Mouse (Mus musculus): ENCODE results near the gene Asb12.
"Not testable (repeated sequence)": the region's sequence is repeated elsewhere in the genome, so short reads cannot be mapped to it uniquely, and the experiment has no call there.

Gene Asb12

GRCm38 (mm10) chrX:95557887-95558286, at the start of gene Asb12, which contains the start of gene Pfn5:
Gene Asb12 (minus strand): TSS chrX:95557987.
Gene Pfn5 (plus strand): TSS chrX:95558104.
- DNase-seq (ENCODE audit: low spot score in 2 of 2) = no peak

- no peak for DNase-seq (ENCODE audit: low spot score in 2 of 2)
Observed at GRCm38 (mm10) chrX:95600609-95601008, 42.8 kb upstream of the Asb12 start.

- no peak for DNase-seq (ENCODE audit: low spot score in 2 of 2)
Observed at GRCm38 (mm10) chrX:95554321-95554720, 3.5 kb downstream of the Asb12 start.

GRCm38 (mm10) chrX:95535493-95535892, 22.3 kb downstream of the Asb12 start:
- not testable (repeated sequence) for DNase-seq (ENCODE audit: low spot score in 2 of 2)

GRCm38 (mm10) chrX:95525166-95525565, 32.6 kb downstream of the Asb12 start:
- no peak for DNase-seq (ENCODE audit: low spot score in 2 of 2)

- DNase-seq (ENCODE audit: low spot score in 2 of 2) = no peak
Observed at GRCm38 (mm10) chrX:95523883-95524282, 33.9 kb downstream of the Asb12 start.

GRCm38 (mm10) chrX:95457166-95457565, 100.6 kb downstream of the Asb12 start:
- no peak for DNase-seq (ENCODE audit: low spot score in 2 of 2)

GRCm38 (mm10) chrX:95445866-95446265, 111.9 kb downstream of the Asb12 start:
- DNase-seq (ENCODE audit: low spot score in 2 of 2) = no peak

- DNase-seq (ENCODE audit: low spot score in 2 of 2) = no peak
Observed at GRCm38 (mm10) chrX:95445141-95445540, 112.6 kb downstream of the Asb12 start.

- peak; percentile 84 to 86 for DNase-seq (ENCODE audit: low spot score in 2 of 2)
Observed at GRCm38 (mm10) chrX:95444776-95445111, 113.0 kb downstream of the Asb12 start, which contains the start of gene Amer1. Gene Amer1 (minus strand): TSS chrX:95444872.

- DNase-seq (ENCODE audit: low spot score in 2 of 2) = peak; percentile 12 to 14
Observed at GRCm38 (mm10) chrX:95443898-95444775, 113.7 kb downstream of the Asb12 start.

- DNase-seq (ENCODE audit: low spot score in 2 of 2) = no peak
Observed at GRCm38 (mm10) chrX:95443390-95443789, 114.4 kb downstream of the Asb12 start.

- DNase-seq (ENCODE audit: low spot score in 2 of 2) = no peak
Observed at GRCm38 (mm10) chrX:95442261-95442660, 115.5 kb downstream of the Asb12 start.

GRCm38 (mm10) chrX:95441290-95441689, 116.5 kb downstream of the Asb12 start:
- no peak for DNase-seq (ENCODE audit: low spot score in 2 of 2)

GRCm38 (mm10) chrX:95438491-95438890, 119.3 kb downstream of the Asb12 start:
- no peak for DNase-seq (ENCODE audit: low spot score in 2 of 2)

GRCm38 (mm10) chrX:95437236-95437635, 120.6 kb downstream of the Asb12 start:
- DNase-seq (ENCODE audit: low spot score in 2 of 2) = no peak
